Mouse (Mus musculus) layer of hippocampus, adult 8-10 months (tissue): ENCODE measurements around the gene Akr1b10. TPM values are rescaled to one million over a fixed set of nuclear protein-coding genes. Genes with fewer than 3 reads are reported as not detected.
"Not testable (repeated sequence)": the region's sequence is repeated elsewhere in the genome, so short reads cannot be mapped to it uniquely, and the experiment has no call there.

ENCODE experiments used
- DNase-seq, 2 experiments: peaks; one replicate each; pipeline ENCODE4 v3.0.0; 2022; ENCODE audit warnings: low spot score in 2 of 2
- total RNA-seq, 4 experiments: library from RNA; stranded (reverse); gene quantifications; 2 replicates each; pipeline ENCODE4 v1.2.4; 2022

The Akr1b10 gene
- total RNA-seq = 10 to 100 TPM; 27.6 to 30.6 (median 29.2) TPM

DNA sequence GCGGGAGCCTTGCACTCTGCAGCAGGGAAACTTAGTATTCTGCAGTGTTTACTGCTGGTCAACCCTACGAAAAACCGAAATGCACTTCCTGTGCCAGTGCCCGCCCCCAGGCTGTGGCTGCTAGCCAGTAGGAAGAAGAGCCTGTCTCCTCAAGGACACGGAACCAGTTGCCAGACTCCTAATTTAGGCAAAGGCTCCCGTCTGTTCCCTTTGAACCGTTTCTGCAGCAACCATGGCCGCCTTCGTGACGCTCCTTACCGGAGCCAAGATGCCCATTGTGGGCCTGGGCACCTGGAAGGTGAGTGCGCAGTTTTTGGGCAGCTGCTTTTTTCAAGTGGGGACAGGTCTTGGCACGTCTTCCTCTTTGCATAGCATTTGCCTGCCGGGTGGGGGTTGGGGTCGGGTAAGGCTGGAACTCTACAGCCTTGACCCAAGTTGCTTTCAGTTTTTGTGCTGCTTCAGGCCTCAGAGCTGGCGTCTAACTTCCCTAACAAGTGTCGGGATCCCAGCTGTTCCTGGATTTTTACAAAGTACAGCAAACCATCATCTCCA is at the start of gene Akr1b10:
Akr1b10 (plus strand) TSS at position 109 of the 552 bp plus-strand sequence.
- peak; percentile 77 to 78 for DNase-seq

DNA sequence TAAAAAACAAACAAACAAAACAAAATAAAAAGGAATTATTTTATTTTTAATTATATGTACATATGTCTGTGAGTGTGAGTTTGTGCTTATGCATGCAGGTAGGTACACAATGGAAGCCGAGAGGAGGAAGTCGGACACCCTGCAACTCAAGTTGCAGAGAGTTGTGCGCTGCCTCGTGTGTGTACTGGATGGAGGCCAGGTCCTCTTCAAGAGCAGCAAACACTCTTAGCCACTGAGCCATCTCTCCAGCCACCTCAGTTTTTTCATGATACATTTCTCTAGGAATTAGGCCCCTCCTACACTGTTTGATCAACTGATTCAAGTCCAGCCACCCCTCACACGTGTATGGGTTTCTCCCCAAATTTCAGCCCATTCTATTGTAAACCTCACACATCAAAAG is 49.3 kb upstream of the Akr1b10 start:
- DNase-seq = no peak

DNA sequence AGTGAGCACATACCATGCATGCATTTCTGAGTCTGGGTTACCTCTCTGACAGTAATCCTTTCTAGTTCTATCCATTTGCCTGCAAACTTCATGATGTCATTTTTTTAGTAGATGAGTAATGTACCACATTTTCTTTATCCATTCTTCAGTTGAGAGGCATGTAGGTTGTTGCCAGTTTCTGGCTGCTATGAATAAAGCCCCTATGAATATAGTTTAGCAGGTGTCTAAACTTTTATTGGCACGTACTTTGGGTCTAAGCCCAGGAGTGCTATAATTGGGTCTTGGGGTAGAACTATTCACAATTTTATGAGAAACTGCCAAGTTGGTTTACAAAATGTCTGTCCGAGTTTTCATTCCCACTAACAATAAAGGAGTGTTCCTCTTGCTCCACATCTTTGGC is 46.2 kb upstream of the Akr1b10 start:
- no peak for DNase-seq

GRCm38 (mm10) chr6:34341991-34342390 is 42.0 kb upstream of the Akr1b10 start:
- DNase-seq = no peak

- no peak for DNase-seq
Measured at GRCm38 (mm10) chr6:34342476-34342875, 41.5 kb upstream of the Akr1b10 start.

DNA sequence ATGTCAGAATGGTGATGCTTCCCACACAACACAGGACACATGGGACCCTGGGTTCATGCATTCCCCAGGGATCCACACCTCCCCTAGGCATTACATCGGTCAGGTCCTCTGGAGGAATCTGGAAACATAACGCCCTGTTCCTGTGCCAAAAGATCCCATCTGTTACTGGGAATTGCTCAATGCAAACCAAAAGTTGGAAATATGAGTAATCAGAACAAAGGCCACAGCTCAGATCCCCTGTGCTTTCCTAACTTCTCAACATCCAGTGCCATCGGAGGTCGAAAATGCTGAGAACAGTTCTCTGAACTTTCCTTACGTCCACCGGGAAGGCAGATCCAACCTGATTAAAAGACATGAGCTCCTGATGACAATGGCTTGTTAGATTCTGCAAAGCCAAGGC is 40.6 kb upstream of the Akr1b10 start:
- DNase-seq = no peak

DNA sequence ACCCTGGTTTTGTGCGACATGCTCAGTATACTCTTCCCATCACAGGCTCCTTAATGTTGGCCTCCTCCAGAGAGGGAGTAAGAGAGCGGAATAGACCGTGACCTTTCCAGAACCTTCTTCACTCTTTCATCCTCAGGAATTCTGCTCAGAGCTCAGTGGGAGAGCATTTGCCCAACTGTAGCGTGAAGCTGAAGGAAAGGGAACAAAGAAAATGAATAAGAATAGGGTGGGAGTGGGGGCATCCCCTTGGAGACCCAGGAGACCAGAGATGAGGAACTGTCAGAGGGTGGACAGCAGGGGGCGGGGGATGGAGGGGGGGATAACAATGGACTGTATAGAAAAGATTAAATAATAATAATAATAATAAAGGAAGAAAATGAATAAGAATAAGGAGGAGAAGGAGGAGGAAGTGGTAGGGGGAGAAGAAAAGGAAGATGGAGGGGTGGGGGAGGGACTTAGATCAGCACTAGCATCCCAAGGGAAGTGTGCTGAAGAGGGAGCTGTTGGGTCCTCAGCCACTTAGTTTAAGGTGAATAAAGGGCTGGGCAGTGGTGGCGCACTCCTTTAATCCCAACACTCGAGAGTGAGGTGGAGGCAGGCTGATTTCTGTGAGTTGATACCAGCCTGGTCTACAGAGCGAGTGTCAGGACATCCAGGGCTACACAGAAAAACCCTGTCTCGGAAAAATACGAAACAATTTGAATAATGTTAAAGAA is 39.7 kb upstream of the Akr1b10 start:
- DNase-seq = no peak

- no peak for DNase-seq
Measured at GRCm38 (mm10) chr6:34344935-34345334, 39.1 kb upstream of the Akr1b10 start.

DNA sequence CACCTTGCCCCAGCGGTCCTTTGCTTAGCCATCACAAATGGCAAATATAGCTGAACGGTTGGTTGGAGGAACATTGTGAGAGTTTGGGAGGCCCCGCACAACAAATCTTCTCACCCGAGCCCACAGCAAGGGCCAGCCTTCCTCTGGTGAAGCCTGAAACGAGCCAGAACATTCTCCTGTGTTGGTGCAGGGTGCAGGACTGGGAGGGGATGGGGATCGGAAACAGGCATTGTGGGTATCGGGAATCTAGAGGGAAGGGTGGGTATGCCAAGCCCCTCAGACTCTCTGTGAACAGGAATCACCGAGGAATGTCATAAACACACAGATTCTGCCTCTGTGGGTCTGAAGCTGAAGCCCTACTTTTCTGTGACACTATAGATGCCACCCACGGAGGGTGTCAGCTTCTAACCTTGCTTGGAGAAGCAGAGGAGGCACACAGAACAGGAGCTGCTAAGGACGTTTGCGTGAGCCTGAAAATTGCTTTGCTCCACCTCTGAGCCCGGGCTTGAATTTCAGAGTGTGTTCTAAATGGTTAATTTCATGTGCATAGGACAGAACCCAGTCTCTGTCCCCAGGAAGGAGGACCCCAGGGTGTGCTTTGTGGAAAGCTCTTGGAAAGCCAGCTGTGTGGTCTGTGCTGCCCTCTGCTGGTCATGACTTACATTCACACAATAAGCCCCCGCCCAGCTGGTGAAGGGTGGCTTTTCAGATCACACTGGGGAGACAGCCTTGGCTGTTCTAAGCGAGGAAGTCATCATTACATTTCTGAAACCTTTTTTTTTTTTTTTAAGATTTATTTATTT is 37.7 kb upstream of the Akr1b10 start:
- peak; percentile 52 to 72 for DNase-seq

GRCm38 (mm10) chr6:34350037-34350699 is 33.9 kb upstream of the Akr1b10 start:
- no peak for DNase-seq

DNA sequence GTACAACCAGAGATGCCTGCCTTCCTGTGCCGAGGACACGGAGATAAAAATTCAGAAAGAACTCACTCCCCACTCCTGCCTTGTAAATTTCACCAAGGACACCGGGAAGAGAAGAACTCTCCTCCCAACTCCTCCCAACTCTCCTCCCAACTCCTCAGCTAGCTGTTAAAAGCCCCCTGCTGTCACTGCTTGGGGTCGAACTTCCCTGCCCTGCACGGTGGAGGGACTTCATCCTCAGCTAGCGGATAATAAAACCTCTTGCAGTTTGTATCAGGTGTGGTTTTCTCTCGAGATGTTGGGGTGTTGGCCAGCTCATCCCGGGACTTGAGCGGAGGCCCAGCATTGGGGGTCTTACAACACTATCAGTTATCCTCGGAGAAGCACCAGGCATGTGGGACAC is 32.5 kb upstream of the Akr1b10 start:
- DNase-seq = not testable (repeated sequence)

DNA sequence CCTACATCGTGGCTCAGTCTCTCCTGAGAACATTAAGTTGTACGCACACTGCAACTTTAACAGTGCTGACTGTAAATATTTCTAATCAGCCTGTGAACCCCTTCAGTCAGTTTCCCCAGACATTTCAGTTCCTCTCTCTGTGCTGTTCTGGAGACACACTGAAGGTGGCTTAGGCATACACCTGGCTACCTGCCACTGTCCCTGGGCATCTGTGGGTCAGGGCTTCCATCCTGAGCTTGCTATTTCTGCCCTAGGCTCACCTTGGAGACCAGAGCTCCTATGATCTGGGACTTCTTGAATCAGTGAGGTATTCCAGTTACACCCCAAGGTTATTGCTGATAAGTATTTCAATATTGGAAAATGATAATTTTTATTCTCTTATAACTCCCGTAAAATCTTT is 31.6 kb upstream of the Akr1b10 start:
- no peak for DNase-seq

GRCm38 (mm10) chr6:34353658-34354353 is 30.2 kb upstream of the Akr1b10 start, which contains the start of gene Akr1b8:
Akr1b8 (plus strand) TSS chr6:34354119.
- no peak for DNase-seq

- no peak for DNase-seq
Measured at GRCm38 (mm10) chr6:34354354-34355348, 29.4 kb upstream of the Akr1b10 start.

GRCm38 (mm10) chr6:34355349-34355747 is 28.7 kb upstream of the Akr1b10 start:
- DNase-seq = no peak

DNA sequence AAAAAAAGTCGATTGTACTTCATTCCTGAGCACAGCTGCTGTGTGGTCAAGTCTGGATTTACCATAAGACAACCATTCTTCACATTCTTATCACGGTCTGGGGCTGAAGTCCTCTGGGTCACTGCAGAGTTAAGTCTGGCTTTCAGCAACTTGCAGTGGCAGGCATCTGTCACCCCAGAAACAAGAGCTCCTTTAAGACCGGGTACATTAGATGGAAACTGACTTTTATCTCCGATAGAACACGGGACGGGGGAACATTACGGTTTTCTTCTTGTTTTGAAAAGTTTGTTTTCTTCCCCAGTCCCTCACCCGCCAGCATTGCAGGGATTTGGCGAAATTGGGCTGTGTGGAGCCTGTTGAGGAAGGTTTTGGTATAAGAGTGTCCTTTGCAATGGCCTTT is 28.2 kb upstream of the Akr1b10 start:
- no peak for DNase-seq

GRCm38 (mm10) chr6:34364217-34365136 is 19.5 kb upstream of the Akr1b10 start:
- DNase-seq = no peak

DNA sequence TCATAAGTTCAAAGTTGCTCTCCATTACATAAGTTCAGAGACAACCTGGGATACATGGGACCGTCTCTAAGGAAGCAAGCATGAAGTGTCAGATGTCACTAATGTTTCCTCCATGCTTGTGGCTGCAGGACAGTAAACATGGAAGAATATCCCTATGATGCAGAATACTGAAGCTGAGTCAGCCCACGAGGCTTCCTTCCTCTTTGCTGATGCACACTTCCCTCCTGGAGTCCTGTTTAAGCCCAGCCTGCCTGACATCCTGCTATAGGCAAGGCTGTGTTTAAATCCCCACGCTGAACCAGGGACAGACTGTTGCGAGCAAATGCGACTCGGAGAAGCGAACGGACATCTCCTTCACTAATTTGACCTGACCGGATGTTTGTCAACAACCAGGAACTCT is 16.0 kb upstream of the Akr1b10 start:
- no peak for DNase-seq

DNA sequence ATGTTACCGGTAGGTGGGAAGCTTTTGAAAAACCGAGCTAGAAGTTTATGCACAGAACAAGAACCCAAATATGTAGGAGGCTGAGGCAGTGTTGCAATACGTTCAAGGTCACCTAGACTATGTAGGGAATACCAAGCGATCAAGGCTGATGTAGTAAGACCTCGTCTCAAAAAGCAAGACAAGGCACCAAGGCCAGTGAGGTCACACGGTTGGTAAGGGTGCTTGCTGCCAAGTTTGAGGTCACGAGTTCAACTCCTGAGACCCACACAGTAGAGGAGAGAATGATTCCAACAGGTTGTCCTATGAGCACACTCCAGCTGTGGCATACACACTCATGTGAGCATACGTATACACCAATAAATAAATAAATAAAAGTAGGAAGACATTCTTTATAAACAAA is 13.9 kb upstream of the Akr1b10 start:
- no peak for DNase-seq
